Mouse (Mus musculus): Measurements from ENCODE around the gene Fbxw5.

GRCm38 (mm10) chr2:25460551-25461309 lies 39.8 kb upstream of the Fbxw5 start, which contains the start of gene Paxx:
- TF ChIP-seq CTCF (IDR thresholded peaks at IDR 0.05; ENCODE audit: borderline replicate concordance, insufficient read depth, low read depth, low read length) (no peak), POLR2A (IDR thresholded peaks at IDR 0.05; ENCODE audit: borderline replicate concordance, insufficient read depth, low read length) (peak; percentile 77)

Measured in cerebellum, adult 2 months (tissue).